Mouse (Mus musculus): ENCODE results near the gene Znrf3. TPM values are rescaled to one million over a fixed set of nuclear protein-coding genes. Genes with fewer than 3 reads are reported as not detected.

The Znrf3 gene
- polyA plus RNA-seq, 1 experiment = 4.3 TPM

GRCm38 (mm10) chr11:5443511-5444233 lies 975 bp downstream of the Znrf3 start:
- Histone ChIP-seq H3K27ac (ENCODE audit: insufficient read depth, low read length) (no peak overlapping the region), H3K4me3 (ENCODE audit: extremely low read depth, insufficient read depth, insufficient read length) (peak overlapping the region; percentile 79), H3K36me3 (ENCODE audit: control insufficient read depth, insufficient read depth, low read length) (no peaks in the 10 kb centered on the region), H3K27me3 (ENCODE audit: control insufficient read depth, insufficient read depth, low read length) (peaks cover 8% of the 10 kb centered on the region), H3K4me1 (ENCODE audit: control insufficient read depth, insufficient read depth, insufficient read length) (peaks cover 4% of the 10 kb centered on the region)
- no peak for DNase-seq (ENCODE audit: low read depth in 1 of 2, low spot score in 2 of 2)
- TF ChIP-seq CTCF (IDR thresholded peaks at IDR 0.05; ENCODE audit: extremely low read depth, insufficient read depth, insufficient read length, insufficient replicate concordance) (no peak), POLR2A (IDR thresholded peaks at IDR 0.05; ENCODE audit: low read depth, low read length) (no peak)
- WGBS = 7% methylated on average over 36 of the region's 38 CpGs

- Histone ChIP-seq H3K4me3 (ENCODE audit: extremely low read depth, insufficient read depth, insufficient read length) (no peak overlapping the region), H3K4me1 (ENCODE audit: control insufficient read depth, insufficient read depth, insufficient read length) (peaks cover 4% of the 10 kb centered on the region), H3K27ac (ENCODE audit: insufficient read depth, low read length) (no peak overlapping the region), H3K36me3 (ENCODE audit: control insufficient read depth, insufficient read depth, low read length) (no peaks in the 10 kb centered on the region), H3K27me3 (ENCODE audit: control insufficient read depth, insufficient read depth, low read length) (peaks cover 8% of the 10 kb centered on the region)
- WGBS = 42% methylated on average over 3 of the region's 3 CpGs
- no peak for TF ChIP-seq POLR2A (IDR thresholded peaks at IDR 0.05; ENCODE audit: low read depth, low read length)
- TF ChIP-seq CTCF (IDR thresholded peaks at IDR 0.05; ENCODE audit: extremely low read depth, insufficient read depth, insufficient read length, insufficient replicate concordance) = no peak
- no peak for DNase-seq (ENCODE audit: low read depth in 1 of 2, low spot score in 2 of 2)
These were observed 2.0 kb downstream of the Znrf3 start for GRCm38 (mm10) chr11:5442590-5443021.

- no peak for DNase-seq (ENCODE audit: low read depth in 1 of 2, low spot score in 2 of 2)
- no peaks in the 10 kb centered on the region for H3K27me3 ChIP-seq (ENCODE audit: control insufficient read depth, insufficient read depth, low read length)
- TF ChIP-seq POLR2A (IDR thresholded peaks at IDR 0.05; ENCODE audit: low read depth, low read length) = no peak
- no peak for TF ChIP-seq CTCF (IDR thresholded peaks at IDR 0.05; ENCODE audit: extremely low read depth, insufficient read depth, insufficient read length, insufficient replicate concordance)
- no peak overlapping the region for H3K4me3 ChIP-seq (ENCODE audit: extremely low read depth, insufficient read depth, insufficient read length)
- no peaks in the 10 kb centered on the region for H3K36me3 ChIP-seq (ENCODE audit: control insufficient read depth, insufficient read depth, low read length)
- H3K4me1 ChIP-seq (ENCODE audit: control insufficient read depth, insufficient read depth, insufficient read length) = peaks cover 7% of the 10 kb centered on the region; the same call in 1 of the 2 replicates
- H3K27ac ChIP-seq (ENCODE audit: insufficient read depth, low read length) = no peak overlapping the region
- WGBS = 82% methylated on average over 2 of the region's 2 CpGs
These were observed 7.0 kb downstream of the Znrf3 start for GRCm38 (mm10) chr11:5437646-5438045.

GRCm38 (mm10) chr11:5436988-5437387 lies 7.7 kb downstream of the Znrf3 start:
- no peak overlapping the region for H3K27ac ChIP-seq (ENCODE audit: insufficient read depth, low read length)
- H3K27me3 ChIP-seq (ENCODE audit: control insufficient read depth, insufficient read depth, low read length) = no peaks in the 10 kb centered on the region
- no peak for DNase-seq (ENCODE audit: low read depth in 1 of 2, low spot score in 2 of 2)
- TF ChIP-seq POLR2A (IDR thresholded peaks at IDR 0.05; ENCODE audit: low read depth, low read length) = no peak
- TF ChIP-seq CTCF (IDR thresholded peaks at IDR 0.05; ENCODE audit: extremely low read depth, insufficient read depth, insufficient read length, insufficient replicate concordance) = no peak
- H3K4me3 ChIP-seq (ENCODE audit: extremely low read depth, insufficient read depth, insufficient read length) = no peak overlapping the region
- H3K4me1 ChIP-seq (ENCODE audit: control insufficient read depth, insufficient read depth, insufficient read length) = peaks cover 11% of the 10 kb centered on the region; the same call in 1 of the 2 replicates
- H3K36me3 ChIP-seq (ENCODE audit: control insufficient read depth, insufficient read depth, low read length) = no peaks in the 10 kb centered on the region

- WGBS = 65% methylated on average over 1 of the region's 1 CpGs
- Histone ChIP-seq H3K36me3 (ENCODE audit: control insufficient read depth, insufficient read depth, low read length) (no peaks in the 10 kb centered on the region), H3K4me3 (ENCODE audit: extremely low read depth, insufficient read depth, insufficient read length) (no peak overlapping the region), H3K27ac (ENCODE audit: insufficient read depth, low read length) (peak overlapping the region; percentile 55; the same call in 1 of the 2 replicates), H3K27me3 (ENCODE audit: control insufficient read depth, insufficient read depth, low read length) (no peaks in the 10 kb centered on the region), H3K4me1 (ENCODE audit: control insufficient read depth, insufficient read depth, insufficient read length) (peaks cover 16% of the 10 kb centered on the region; the same call in 1 of the 2 replicates)
- DNase-seq (ENCODE audit: low read depth in 1 of 2, low spot score in 2 of 2) = no peak
- no peak for TF ChIP-seq POLR2A (IDR thresholded peaks at IDR 0.05; ENCODE audit: low read depth, low read length)
- TF ChIP-seq CTCF (IDR thresholded peaks at IDR 0.05; ENCODE audit: extremely low read depth, insufficient read depth, insufficient read length, insufficient replicate concordance) = no peak
These were observed 9.2 kb downstream of the Znrf3 start for GRCm38 (mm10) chr11:5435493-5435892.

- H3K27ac ChIP-seq (ENCODE audit: insufficient read depth, low read length) = no peak overlapping the region
- peaks cover 22% of the 10 kb centered on the region; the same call in 1 of the 2 replicates for H3K4me1 ChIP-seq (ENCODE audit: control insufficient read depth, insufficient read depth, insufficient read length)
- TF ChIP-seq CTCF (IDR thresholded peaks at IDR 0.05; ENCODE audit: extremely low read depth, insufficient read depth, insufficient read length, insufficient replicate concordance) (no peak), POLR2A (IDR thresholded peaks at IDR 0.05; ENCODE audit: low read depth, low read length) (no peak)
- no peaks in the 10 kb centered on the region for H3K36me3 ChIP-seq (ENCODE audit: control insufficient read depth, insufficient read depth, low read length)
- no peaks in the 10 kb centered on the region for H3K27me3 ChIP-seq (ENCODE audit: control insufficient read depth, insufficient read depth, low read length)
- 3% methylated on average over 2 of the region's 2 CpGs for WGBS
- no peak overlapping the region for H3K4me3 ChIP-seq (ENCODE audit: extremely low read depth, insufficient read depth, insufficient read length)
- DNase-seq (ENCODE audit: low read depth in 1 of 2, low spot score in 2 of 2) = peak; percentile 43 to 61
These were observed 12.3 kb downstream of the Znrf3 start for GRCm38 (mm10) chr11:5432330-5432729.

- TF ChIP-seq CTCF (IDR thresholded peaks at IDR 0.05; ENCODE audit: extremely low read depth, insufficient read depth, insufficient read length, insufficient replicate concordance) (no peak), POLR2A (IDR thresholded peaks at IDR 0.05; ENCODE audit: low read depth, low read length) (no peak)
- Histone ChIP-seq H3K36me3 (ENCODE audit: control insufficient read depth, insufficient read depth, low read length) (no peaks in the 10 kb centered on the region), H3K4me1 (ENCODE audit: control insufficient read depth, insufficient read depth, insufficient read length) (peaks cover 19% of the 10 kb centered on the region; the same call in 1 of the 2 replicates), H3K4me3 (ENCODE audit: extremely low read depth, insufficient read depth, insufficient read length) (no peak overlapping the region), H3K27me3 (ENCODE audit: control insufficient read depth, insufficient read depth, low read length) (no peaks in the 10 kb centered on the region), H3K27ac (ENCODE audit: insufficient read depth, low read length) (no peak overlapping the region; the same call in 1 of the 2 replicates)
- DNase-seq (ENCODE audit: low read depth in 1 of 2, low spot score in 2 of 2) = no peak
- 18% methylated on average over 1 of the region's 1 CpGs for WGBS
These were observed 13.8 kb downstream of the Znrf3 start for GRCm38 (mm10) chr11:5430863-5431262.
